Mouse (Mus musculus): Measurements from ENCODE around the gene Dbp. TPM values are rescaled to one million over a fixed set of nuclear protein-coding genes. Genes with fewer than 3 reads are reported as not detected.

Gene Dbp
- polyA plus RNA-seq, 1 experiment from 2014 or later: 3.6 TPM

DNA sequence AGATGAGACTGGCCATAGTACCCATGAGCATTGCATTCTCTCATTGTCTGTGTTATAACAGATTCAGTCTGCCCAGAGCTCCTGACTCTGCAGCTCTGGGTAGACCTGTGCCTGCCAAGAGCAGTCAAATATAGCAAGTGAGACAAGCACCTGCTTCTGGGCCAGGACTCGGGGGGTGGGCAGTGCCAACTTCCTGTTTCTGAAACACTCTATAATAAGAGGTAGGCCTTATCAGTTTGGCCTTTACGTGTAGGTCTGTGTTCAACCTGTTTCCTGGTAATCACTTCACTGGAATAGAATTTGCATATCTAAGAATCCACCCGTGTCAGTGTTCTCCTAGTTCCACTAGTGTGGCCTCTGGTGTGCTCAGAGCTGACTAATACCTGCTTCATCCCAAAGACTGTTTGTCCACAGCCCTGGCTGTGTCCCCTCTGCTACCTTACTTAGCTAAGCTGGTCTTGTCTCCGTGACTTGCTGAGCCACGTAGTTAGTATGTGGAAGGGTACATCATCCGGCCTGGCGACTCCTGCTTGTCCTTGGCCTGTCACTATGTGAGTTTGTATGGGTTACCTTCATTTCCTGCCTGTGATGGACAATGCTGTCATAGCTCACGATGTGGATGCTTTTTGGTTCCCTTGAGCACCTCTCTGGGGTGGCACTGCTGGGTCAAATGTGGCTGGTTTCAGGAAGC lies 23.7 kb upstream of the Dbp start:
- Histone ChIP-seq H3K27me3 (peaks cover 7% of the 10 kb centered on the region; the same call in 1 of the 2 replicates), H3K4me3 (no peak overlapping the region), H3K9me3 (no peaks in the 10 kb centered on the region), H3K36me3 (no peaks in the 10 kb centered on the region), H3K27ac (no peak overlapping the region), H3K4me1 (replicated peaks) (peaks cover 22% of the 10 kb centered on the region; the same call in 1 of the 2 replicates), H3K4me2 (no peak overlapping the region), H3K9ac (no peak overlapping the region)
- ATAC-seq (ENCODE audit: low FRiP score): no peak
- WGBS: 91% methylated on average over 8 of the region's 8 CpGs

DNA sequence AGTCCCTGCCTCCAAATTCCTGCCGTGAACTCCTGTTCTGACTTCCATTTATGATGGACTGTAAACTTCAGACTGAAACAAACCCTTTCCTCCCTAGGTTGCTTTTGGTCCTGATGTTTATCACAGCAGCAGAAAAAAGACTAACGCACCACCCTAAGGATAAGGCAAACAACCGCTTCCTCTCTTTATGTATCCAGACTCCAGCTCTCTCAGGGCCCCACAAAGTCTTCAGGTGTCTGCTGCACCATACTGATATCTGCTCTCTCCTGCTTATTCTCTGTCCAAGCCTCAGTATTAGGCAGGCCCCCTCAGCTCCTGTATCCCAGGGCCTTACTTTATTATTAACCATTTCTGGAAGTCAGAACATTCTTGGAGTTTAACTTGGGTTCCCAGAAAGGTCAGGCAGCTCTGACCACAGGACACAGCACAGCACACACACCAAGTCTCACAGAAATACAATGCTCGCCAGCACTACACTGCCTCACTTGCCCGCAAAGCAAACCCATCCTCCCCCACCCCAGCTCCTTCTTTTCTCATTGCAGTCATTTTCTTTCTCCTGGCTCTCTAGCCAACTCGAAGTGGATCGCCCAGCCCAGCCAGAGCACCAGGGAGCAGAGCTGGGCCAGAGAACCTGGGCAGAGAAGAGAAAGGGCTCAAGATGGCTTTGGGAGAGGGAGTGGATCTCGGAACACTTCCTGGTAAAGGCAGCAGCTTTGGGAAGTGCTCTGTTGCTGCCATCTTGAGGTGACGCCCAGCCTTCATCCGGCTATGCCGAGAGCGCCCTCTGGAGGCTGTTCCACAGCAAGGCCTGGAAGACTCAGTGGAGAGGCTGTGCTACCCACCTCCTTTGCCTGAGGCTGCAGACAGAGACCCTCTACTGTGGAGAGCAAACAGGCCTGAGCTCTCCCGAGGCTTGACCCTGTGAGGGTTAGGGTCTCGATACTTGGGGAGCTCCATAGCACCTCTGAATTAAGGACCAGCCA lies 22.5 kb upstream of the Dbp start:
- no peaks in the 10 kb centered on the region for H3K36me3 ChIP-seq
- peaks cover 11% of the 10 kb centered on the region for H3K27me3 ChIP-seq
- peaks cover 27% of the 10 kb centered on the region; the same call in 1 of the 2 replicates for H3K4me1 ChIP-seq (replicated peaks)
- H3K27ac ChIP-seq: peak overlapping the region; percentile 63
- H3K4me2 ChIP-seq: peak overlapping the region; percentile 44
- WGBS: 30% methylated on average over 14 of the region's 14 CpGs
- ATAC-seq (ENCODE audit: low FRiP score): peak; percentile 70
- peak overlapping the region; percentile 65 for H3K9ac ChIP-seq
- no peak overlapping the region for H3K4me3 ChIP-seq
- H3K9me3 ChIP-seq: no peaks in the 10 kb centered on the region

DNA sequence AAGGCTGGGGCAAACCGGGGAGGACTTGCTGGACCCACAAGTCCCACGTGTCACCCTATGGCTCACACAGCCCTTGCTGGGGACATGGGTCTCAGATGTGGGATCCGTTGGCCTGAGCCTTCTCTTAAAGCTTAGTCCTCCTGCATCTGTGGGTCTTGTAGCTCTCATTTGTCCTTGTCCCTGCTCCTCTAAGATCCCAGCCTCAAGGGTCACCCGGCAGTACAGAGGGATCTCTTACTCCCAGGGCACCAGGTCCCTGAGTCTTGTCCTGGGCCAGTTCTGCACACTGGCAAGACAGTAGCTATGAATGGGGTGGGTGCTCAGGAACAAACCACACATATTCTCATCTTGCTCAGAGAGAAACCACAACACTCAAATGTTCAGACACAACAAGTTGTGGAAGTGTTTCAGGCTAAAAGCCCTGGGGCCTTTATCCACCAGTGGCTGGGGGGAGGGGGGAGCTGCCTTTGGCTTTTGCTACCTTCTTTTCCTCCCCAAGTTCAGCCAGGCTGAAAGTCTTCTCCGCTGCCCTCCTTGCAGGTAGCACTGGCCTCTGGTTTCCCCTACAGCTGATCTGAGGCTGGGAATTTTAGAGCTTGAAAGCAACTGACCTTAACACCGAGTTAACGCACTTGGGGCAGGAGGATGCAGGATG lies 21.4 kb upstream of the Dbp start, which contains the start of gene Ntn5:
Ntn5 (plus strand) TSS at position 627 of the 655 bp plus-strand sequence.
- Histone ChIP-seq H3K27ac (no peak within 1 kb of the TSS), H3K4me2 (no peak within 1 kb of the TSS; the same call in 1 of the 2 replicates), H3K9ac (peak within 1 kb of the TSS; percentile 49; the same call in 1 of the 2 replicates), H3K4me3 (no peak within 1 kb of the TSS), H3K36me3 (no peaks in the 10 kb centered on the region), H3K4me1 (replicated peaks) (peaks cover 27% of the 10 kb centered on the region; the same call in 1 of the 2 replicates), H3K27me3 (peaks cover 11% of the 10 kb centered on the region), H3K9me3 (no peaks in the 10 kb centered on the region)
- WGBS: 71% methylated on average over 7 of the region's 7 CpGs
- no peak for ATAC-seq (ENCODE audit: low FRiP score)

DNA sequence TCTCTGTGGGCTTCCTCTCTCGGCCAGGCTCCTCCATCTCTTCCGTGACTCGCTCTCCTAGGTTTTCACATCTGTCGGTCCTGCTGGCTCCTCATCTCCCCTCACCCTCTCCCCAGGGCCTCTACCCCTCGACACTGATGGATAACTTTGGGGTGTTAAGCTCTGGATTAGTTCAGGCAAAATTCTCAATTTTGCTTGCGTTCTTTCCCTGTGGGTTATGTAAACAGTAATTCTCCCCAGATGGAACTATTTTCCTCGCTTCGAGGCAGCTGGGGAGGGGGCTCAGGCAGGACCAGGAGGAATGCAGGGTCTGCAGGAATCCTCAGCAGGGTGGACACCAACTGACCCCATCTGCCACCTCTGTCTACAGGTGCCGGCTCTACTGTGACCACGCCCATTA lies 19.1 kb upstream of the Dbp start:
- Histone ChIP-seq H3K9me3 (no peaks in the 10 kb centered on the region), H3K4me1 (replicated peaks) (peaks cover 27% of the 10 kb centered on the region; the same call in 1 of the 2 replicates), H3K27me3 (peaks cover 17% of the 10 kb centered on the region), H3K4me2 (no peak overlapping the region), H3K27ac (no peak overlapping the region), H3K36me3 (no peaks in the 10 kb centered on the region), H3K9ac (no peak overlapping the region), H3K4me3 (no peak overlapping the region)
- ATAC-seq (ENCODE audit: low FRiP score): no peak
- WGBS: 51% methylated on average over 10 of the region's 10 CpGs

DNA sequence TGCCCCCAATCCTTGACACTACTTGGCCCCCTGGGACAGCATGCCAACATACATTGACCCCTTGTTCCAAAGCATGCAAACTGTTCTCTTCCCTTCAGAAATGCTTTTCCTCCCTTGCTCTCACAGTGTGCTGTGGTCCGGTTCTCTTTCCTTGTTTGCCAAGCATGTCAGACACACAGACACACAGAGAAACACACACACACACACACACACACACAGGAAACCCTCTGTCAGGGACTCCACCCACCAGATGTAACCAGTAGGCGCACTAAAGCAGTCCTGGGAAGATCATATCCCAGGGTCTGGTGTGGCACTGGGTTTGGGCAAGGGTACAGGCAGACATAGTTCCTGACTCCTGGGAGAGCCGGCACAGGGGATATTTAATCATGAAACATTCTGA lies 18.0 kb upstream of the Dbp start:
- Histone ChIP-seq H3K27ac (no peak overlapping the region), H3K4me1 (replicated peaks) (peaks cover 27% of the 10 kb centered on the region; the same call in 1 of the 2 replicates), H3K4me2 (no peak overlapping the region), H3K9ac (no peak overlapping the region), H3K9me3 (no peaks in the 10 kb centered on the region), H3K36me3 (no peaks in the 10 kb centered on the region), H3K4me3 (no peak overlapping the region), H3K27me3 (peaks cover 24% of the 10 kb centered on the region)
- ATAC-seq (ENCODE audit: low FRiP score): no peak
- 64% methylated on average over 3 of the region's 3 CpGs for WGBS

DNA sequence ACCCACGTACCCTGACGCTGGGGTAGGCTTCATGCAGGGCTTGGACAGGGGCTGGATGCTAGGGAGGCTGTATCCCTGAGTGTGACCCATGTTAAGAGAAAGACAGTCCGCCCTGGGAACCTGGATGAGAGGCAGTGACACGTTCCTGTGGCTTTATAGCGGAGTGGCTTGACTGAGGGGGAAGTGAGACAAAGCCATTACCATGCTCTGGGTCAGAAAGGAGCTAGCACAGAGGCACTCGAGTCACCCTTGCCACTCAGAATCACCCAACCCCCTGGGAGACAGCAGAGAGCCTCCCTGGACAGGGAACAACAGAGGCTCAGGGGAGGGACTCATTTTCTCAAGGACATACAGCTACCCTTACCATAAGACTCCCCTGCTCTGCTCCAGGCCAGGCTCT lies 15.8 kb upstream of the Dbp start:
- no peak overlapping the region for H3K4me3 ChIP-seq
- no peak overlapping the region for H3K9ac ChIP-seq
- H3K27ac ChIP-seq: no peak overlapping the region
- no peaks in the 10 kb centered on the region for H3K9me3 ChIP-seq
- H3K4me1 ChIP-seq (replicated peaks): peaks cover 15% of the 10 kb centered on the region; the same call in 1 of the 2 replicates
- WGBS: 72% methylated on average over 6 of the region's 6 CpGs
- no peak overlapping the region for H3K4me2 ChIP-seq
- no peak for ATAC-seq (ENCODE audit: low FRiP score)
- H3K36me3 ChIP-seq: no peaks in the 10 kb centered on the region
- H3K27me3 ChIP-seq: peaks cover 24% of the 10 kb centered on the region

DNA sequence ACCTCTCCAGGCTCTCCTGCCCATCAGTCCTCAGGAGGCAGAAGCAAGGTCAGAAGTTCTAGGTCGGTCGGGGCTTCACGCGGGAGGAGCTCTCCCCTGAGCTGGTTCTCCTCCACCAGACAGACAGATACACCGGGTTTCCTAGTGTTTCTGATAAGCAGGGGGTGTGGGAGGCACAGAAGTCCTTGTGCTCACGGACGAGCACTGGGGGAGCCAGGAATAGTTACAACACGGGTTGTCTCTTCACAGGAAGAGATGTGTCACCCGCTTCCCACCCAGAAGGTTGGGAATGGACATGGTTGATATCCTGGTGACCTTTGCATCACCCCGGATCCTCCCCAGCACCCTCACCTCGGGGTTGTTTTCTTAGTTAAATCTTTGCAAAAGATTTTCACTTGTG lies 15.1 kb upstream of the Dbp start:
- Histone ChIP-seq H3K4me3 (no peak overlapping the region), H3K4me2 (no peak overlapping the region), H3K9ac (no peak overlapping the region), H3K27me3 (peaks cover 22% of the 10 kb centered on the region), H3K27ac (no peak overlapping the region), H3K4me1 (replicated peaks) (peaks cover 19% of the 10 kb centered on the region; the same call in 1 of the 2 replicates), H3K36me3 (no peaks in the 10 kb centered on the region), H3K9me3 (no peaks in the 10 kb centered on the region)
- ATAC-seq (ENCODE audit: low FRiP score): no peak
- WGBS: 83% methylated on average over 11 of the region's 11 CpGs

DNA sequence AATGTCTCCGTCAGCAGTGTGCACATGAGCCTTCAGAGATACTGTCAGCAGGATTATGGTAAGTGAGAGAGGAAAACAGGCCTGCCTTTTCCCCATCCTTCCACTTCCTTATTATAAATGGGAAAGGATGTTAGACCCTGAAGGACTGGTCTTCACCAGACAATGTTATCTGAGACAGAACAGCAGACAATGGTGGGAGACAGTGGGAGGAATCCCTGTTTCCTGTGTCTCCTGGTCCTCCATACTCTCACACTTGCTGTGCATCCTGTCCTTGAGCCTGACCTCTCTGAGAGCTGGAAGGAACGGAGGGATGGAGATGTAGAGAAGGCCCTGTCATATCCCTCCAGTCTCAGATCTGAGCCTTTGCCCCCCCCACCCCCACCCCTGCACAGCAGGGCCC lies 12.5 kb upstream of the Dbp start:
- no peaks in the 10 kb centered on the region for H3K9me3 ChIP-seq
- H3K4me3 ChIP-seq: no peak overlapping the region
- H3K36me3 ChIP-seq: no peaks in the 10 kb centered on the region
- ATAC-seq (ENCODE audit: low FRiP score): no peak
- WGBS: 76% methylated on average over 2 of the region's 2 CpGs
- H3K4me1 ChIP-seq (replicated peaks): 0 out of 2 replicates have a peak, but pooled peaks cover 6% of the 10 kb centered on the region
- H3K27me3 ChIP-seq: peaks cover 13% of the 10 kb centered on the region; the same call in 1 of the 2 replicates
- H3K27ac ChIP-seq: no peak overlapping the region
- no peak overlapping the region for H3K4me2 ChIP-seq
- H3K9ac ChIP-seq: no peak overlapping the region

DNA sequence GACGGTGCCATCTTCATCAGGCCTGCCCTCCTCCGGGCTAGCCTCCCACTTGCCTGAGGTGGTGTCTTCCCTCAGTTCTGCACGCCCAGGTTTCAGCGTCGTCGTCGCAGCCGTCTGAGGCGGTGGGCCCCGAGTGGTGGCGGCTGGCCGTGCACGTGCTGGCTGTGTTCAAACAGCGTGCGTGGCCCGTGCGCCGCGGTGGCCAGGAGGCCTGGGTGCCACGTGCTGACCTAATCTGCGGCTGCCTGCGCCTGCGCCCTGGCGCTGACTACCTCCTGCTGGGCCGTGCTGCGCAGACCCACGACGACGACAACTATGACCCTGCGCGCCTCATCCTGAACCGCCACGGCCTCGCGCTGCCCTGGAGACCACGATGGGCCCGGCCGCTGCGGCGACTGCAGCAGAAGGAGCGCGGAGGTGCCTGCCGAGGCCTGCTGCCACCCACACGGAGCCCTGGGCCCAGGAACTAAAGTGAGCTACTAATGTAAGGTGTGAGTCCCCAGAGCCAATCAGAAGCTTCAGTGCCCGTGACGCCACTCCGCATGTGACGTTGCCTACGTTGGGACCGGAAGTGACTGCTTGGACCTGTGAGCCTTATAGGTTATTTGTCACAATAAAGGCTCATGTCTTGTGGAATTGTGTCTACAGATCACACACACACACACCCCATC lies 10.8 kb upstream of the Dbp start, which contains the start of gene Sec1:
Sec1 (minus strand) TSS at position 482 of the 671 bp plus-strand sequence.
- Histone ChIP-seq H3K9me3 (no peaks in the 10 kb centered on the region), H3K36me3 (no peaks in the 10 kb centered on the region), H3K4me1 (replicated peaks) (peaks cover 6% of the 10 kb centered on the region; the same call in 1 of the 2 replicates), H3K27me3 (peaks cover 25% of the 10 kb centered on the region), H3K27ac (no peak within 1 kb of the TSS), H3K9ac (no peak within 1 kb of the TSS), H3K4me3 (no peak within 1 kb of the TSS), H3K4me2 (no peak within 1 kb of the TSS)
- no peak for ATAC-seq (ENCODE audit: low FRiP score)
- WGBS: 87% methylated on average over 50 of the region's 50 CpGs

DNA sequence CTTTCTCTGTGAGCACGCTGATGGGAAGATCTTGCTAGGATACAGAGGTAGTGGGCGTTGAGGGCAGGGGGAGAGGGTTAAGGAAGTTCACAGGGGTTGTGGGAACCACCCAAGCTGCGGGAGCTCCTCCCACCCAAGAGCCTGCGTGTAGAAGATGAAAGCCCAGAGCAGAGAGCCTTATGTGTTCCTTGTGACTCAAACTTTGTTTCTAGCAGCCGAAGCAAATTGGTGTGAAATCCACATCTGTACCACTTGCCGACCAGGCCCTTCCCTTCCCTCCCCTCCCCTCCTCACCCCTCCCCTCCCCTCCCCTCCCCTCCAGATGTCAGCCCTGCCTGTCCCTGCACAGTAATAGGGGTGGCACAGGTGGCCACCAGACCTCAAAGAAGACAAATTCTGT lies 9.8 kb upstream of the Dbp start:
- Histone ChIP-seq H3K27ac (no peak overlapping the region), H3K9me3 (no peaks in the 10 kb centered on the region), H3K9ac (no peak overlapping the region), H3K4me2 (no peak overlapping the region), H3K4me1 (replicated peaks) (peaks cover 17% of the 10 kb centered on the region), H3K36me3 (no peaks in the 10 kb centered on the region), H3K4me3 (no peak overlapping the region), H3K27me3 (peaks cover 33% of the 10 kb centered on the region)
- ATAC-seq (ENCODE audit: low FRiP score): no peak
- 8% methylated on average over 5 of the region's 6 CpGs for WGBS

DNA sequence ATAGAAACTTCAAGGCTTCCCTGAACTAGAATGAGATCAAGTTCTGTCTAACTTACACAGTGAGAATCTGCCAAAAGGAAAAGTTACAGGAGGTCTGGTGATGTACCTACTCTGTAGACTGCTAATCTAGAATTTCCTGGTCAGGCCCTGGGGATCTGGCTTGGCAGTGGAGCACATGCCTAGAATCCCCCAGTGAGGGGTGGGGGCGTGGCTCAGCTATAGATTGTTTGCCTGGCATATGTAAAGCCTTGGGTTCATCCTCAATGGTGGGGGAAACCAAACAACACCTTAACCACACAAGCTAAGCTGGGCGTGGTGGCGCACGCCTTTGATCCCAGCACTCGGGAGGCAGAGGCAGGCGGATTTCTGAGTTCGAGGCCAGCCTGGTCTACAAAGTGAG lies 7.0 kb upstream of the Dbp start:
- Histone ChIP-seq H3K9me3 (no peaks in the 10 kb centered on the region), H3K9ac (no peak overlapping the region), H3K4me3 (no peak overlapping the region), H3K36me3 (no peaks in the 10 kb centered on the region), H3K27me3 (peaks cover 24% of the 10 kb centered on the region), H3K27ac (no peak overlapping the region), H3K4me2 (no peak overlapping the region), H3K4me1 (replicated peaks) (peaks cover 42% of the 10 kb centered on the region)
- WGBS: 93% methylated on average over 7 of the region's 7 CpGs
- no peak for ATAC-seq (ENCODE audit: low FRiP score)

Data from hindbrain, embryonic 13.5 days (tissue).